8 mouse cellular contexts compared by ENCODE assay signal in the genomic region with DNA sequence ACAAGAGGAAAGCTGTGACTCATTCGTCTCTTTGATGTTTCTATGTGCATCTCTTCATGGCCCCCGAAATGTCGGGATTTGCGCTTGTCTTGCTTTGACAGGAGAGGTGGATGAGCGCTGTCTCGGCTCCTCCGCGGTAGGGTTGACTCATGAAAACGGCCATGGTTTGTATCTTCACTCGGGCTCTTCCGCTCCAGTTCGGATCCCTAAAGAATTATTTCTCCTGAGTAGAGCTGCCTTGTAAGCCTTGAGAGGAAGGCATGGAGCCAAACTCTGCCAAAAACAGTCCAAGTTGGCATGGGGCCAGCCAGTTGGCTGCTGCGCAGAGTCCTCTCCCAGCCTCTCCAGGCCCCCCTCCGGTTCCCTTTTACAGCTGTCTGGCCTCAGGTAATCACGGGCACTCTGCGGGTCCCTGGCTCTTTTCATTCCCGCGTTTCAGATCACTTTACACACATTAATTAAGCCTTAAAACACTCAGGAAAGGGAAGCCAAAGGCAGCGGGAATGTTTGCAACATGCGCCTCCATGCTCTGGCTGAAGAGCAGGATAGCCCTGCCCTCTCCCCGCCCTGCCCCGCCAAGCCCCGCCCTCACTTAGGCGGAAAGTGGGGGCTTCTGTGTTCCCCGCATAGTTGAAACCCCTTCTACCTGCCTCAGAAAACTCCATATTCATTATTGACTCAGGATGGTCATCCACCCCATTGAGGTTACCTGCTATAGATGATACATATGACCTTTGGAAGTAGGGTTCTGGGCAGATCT. TPM values are rescaled to one million over a fixed set of nuclear protein-coding genes. Genes with fewer than 3 reads are reported as not detected.
DNase-seq lines count a peak whose midpoint lies in the region; ATAC-seq and TF ChIP-seq lines count a peak whose summit lies in the region.

No protein-coding gene starts in this region.

- H3K4me2 ChIP-seq in hindbrain, embryonic 13.5 days, result peak overlapping the region; percentile 23; the same call in 1 of the 2 replicates
- peak overlapping the region; percentile 44 for H3K4me2 ChIP-seq in lung, embryonic 14.5 days
- H3K4me2 ChIP-seq in stomach, embryonic 14.5 days (replicated peaks; ENCODE audit: low read depth, low read length), result peak overlapping the region; percentile 12; the same call in 1 of the 2 replicates

- 71% methylated on average over 25 of the region's 25 CpGs for WGBS in hindbrain, embryonic 13.5 days
- 83% methylated on average over 25 of the region's 25 CpGs for WGBS in hindbrain, embryonic 10.5 days
- WGBS in lung, embryonic 14.5 days, result 55% methylated on average over 25 of the region's 25 CpGs
- WGBS in stomach, embryonic 14.5 days, result 59% methylated on average over 25 of the region's 25 CpGs

- peaks cover 12% of the 10 kb centered on the region for H3K4me1 ChIP-seq in hindbrain, embryonic 13.5 days (replicated peaks)
- peaks cover 8% of the 10 kb centered on the region for H3K4me1 ChIP-seq in hindbrain, embryonic 10.5 days (replicated peaks)
- no peaks in the 10 kb centered on the region; the same call in 1 of the 2 replicates for H3K4me1 ChIP-seq in lung, embryonic 14.5 days (ENCODE audit: insufficient read depth)
- H3K4me1 ChIP-seq in stomach, embryonic 14.5 days (ENCODE audit: control insufficient read depth, insufficient read depth, low read length), result peaks cover 4% of the 10 kb centered on the region; the same call in 1 of the 2 replicates

- no peak for DNase-seq in hindbrain, embryonic 10.5 days (ENCODE audit: low spot score)
- DNase-seq in cerebellum, adult 18-20 months, result peak; percentile 77 to 81
- DNase-seq in gastrocnemius, postnatal 14 days, result peak; percentile 71
- DNase-seq in kidney, postnatal 10 days, result peak; percentile 68
- peak; percentile 90 for DNase-seq in lung, embryonic 14.5 days
- DNase-seq in embryo, embryonic 9.5 days (ENCODE audit: extremely low spot score), result no peak

- no peak overlapping the region for H3K27ac ChIP-seq in hindbrain, embryonic 13.5 days
- no peak overlapping the region for H3K27ac ChIP-seq in hindbrain, embryonic 10.5 days
- no peak overlapping the region for H3K27ac ChIP-seq in lung, embryonic 14.5 days (ENCODE audit: low read depth)
- H3K27ac ChIP-seq in stomach, embryonic 14.5 days (ENCODE audit: low read length), result no peak overlapping the region

- H3K9me3 ChIP-seq in hindbrain, embryonic 13.5 days, result no peaks in the 10 kb centered on the region
- H3K9me3 ChIP-seq in hindbrain, embryonic 10.5 days, result no peaks in the 10 kb centered on the region
- no peaks in the 10 kb centered on the region for H3K9me3 ChIP-seq in lung, embryonic 14.5 days (ENCODE audit: low read depth, low read length)
- no peaks in the 10 kb centered on the region for H3K9me3 ChIP-seq in stomach, embryonic 14.5 days (ENCODE audit: control insufficient read depth, low read depth, low read length)

- H3K4me3 ChIP-seq in hindbrain, embryonic 13.5 days, result no peak overlapping the region
- H3K4me3 ChIP-seq in hindbrain, embryonic 10.5 days, result no peak overlapping the region
- no peak overlapping the region; the same call in 1 of the 2 replicates for H3K4me3 ChIP-seq in lung, embryonic 14.5 days (ENCODE audit: low read depth, low read length)
- H3K4me3 ChIP-seq in stomach, embryonic 14.5 days (ENCODE audit: low read depth, low read length), result no peak overlapping the region

- H3K36me3 ChIP-seq in hindbrain, embryonic 13.5 days, result no peaks in the 10 kb centered on the region
- 0 out of 2 replicates have a peak, but pooled peaks cover 7% of the 10 kb centered on the region for H3K36me3 ChIP-seq in hindbrain, embryonic 10.5 days
- no peaks in the 10 kb centered on the region for H3K36me3 ChIP-seq in lung, embryonic 14.5 days (ENCODE audit: insufficient read depth)
- no peaks in the 10 kb centered on the region for H3K36me3 ChIP-seq in stomach, embryonic 14.5 days (ENCODE audit: control insufficient read depth, insufficient read depth, low read length)

- H3K27me3 ChIP-seq in hindbrain, embryonic 13.5 days, result peaks cover 12% of the 10 kb centered on the region
- H3K27me3 ChIP-seq in hindbrain, embryonic 10.5 days (ENCODE audit: insufficient read depth, poor library complexity, severe bottlenecking), result peaks cover 15% of the 10 kb centered on the region; the same call in 1 of the 2 replicates
- no peaks in the 10 kb centered on the region for H3K27me3 ChIP-seq in lung, embryonic 14.5 days (ENCODE audit: insufficient read depth, low read length)
- H3K27me3 ChIP-seq in stomach, embryonic 14.5 days (ENCODE audit: control insufficient read depth, insufficient read depth, low read length), result no peaks in the 10 kb centered on the region

- intact Hi-C loops in gastrocnemius, postnatal 14 days (cut with DNase I; ENCODE audit: low total_unique reads), result no loop called here

- ATAC-seq in hindbrain, embryonic 13.5 days (ENCODE audit: low FRiP score), result peak; percentile 81
- peak; percentile 77; the same call in 1 of the 2 replicates for ATAC-seq in lung, embryonic 14.5 days (ENCODE audit: insufficient read depth)
- no peak for ATAC-seq in stomach, embryonic 14.5 days (ENCODE audit: insufficient number of reproducible peaks, insufficient read depth, low FRiP score, low read depth)

- no peak overlapping the region for H3K9ac ChIP-seq in hindbrain, embryonic 13.5 days
- H3K9ac ChIP-seq in lung, embryonic 14.5 days, result no peak overlapping the region
- no peak overlapping the region for H3K9ac ChIP-seq in stomach, embryonic 14.5 days (replicated peaks; ENCODE audit: low read depth, low read length)

- TF ChIP-seq CTCF in lung, embryonic 14.5 days (IDR thresholded peaks at IDR 0.05; ENCODE audit: low read depth), result no peak

RNA-seq across cellular contexts. Expression of a gene that starts 7.0 kb away (rescaled TPM):
- 83.6 and 83.7 TPM in 2 replicates for polyA plus RNA-seq in hindbrain, embryonic 13.5 days (2015; fragmentation: Nextera tagmentation; extraction: Ambion mirVana)
- 56.3 and 63.8 TPM in 2 replicates for polyA plus RNA-seq in hindbrain, embryonic 10.5 days (2016; fragmentation: Nextera tagmentation; extraction: Ambion mirVana)
- 100 to 1,000 TPM; 194 TPM for total RNA-seq in gastrocnemius, postnatal 14 days (2021)
- polyA plus RNA-seq in lung, embryonic 14.5 days (2014; fragmentation: Nextera tagmentation; extraction: Ambion mirVana), result 69.1 and 72.5 TPM in 2 replicates
- 77.9 and 93.4 TPM in 2 replicates for polyA plus RNA-seq in stomach, embryonic 14.5 days (2014; fragmentation: Nextera tagmentation; extraction: Ambion mirVana)

Comparison
In these comparisons a context has a peak if more than half of its experiments do, and no peak if none do; other contexts are left out.
1. DNase-seq: peak in cerebellum, adult 18-20 months (2 of 2), gastrocnemius, postnatal 14 days (single experiment), kidney, postnatal 10 days (single experiment) and lung, embryonic 14.5 days (single experiment); none in hindbrain, embryonic 10.5 days (single experiment) and embryo, embryonic 9.5 days (single experiment).
2. Peak in every context shown above with its lines, with median percentiles within 50 percentile points of each other: H3K4me2 ChIP-seq.